Comparison of ENCODE assay signal across 7 mouse cellular contexts in genomic region chr11:54786858-54787487, GRCm38 (mm10). TPM values are rescaled to one million over a fixed set of nuclear protein-coding genes. Genes with fewer than 3 reads are reported as not detected.
DNase-seq lines count a peak whose midpoint lies in the region; ATAC-seq lines count a peak whose summit lies in the region.

No protein-coding gene starts in this region.

- peak; percentile 62 for DNase-seq in T-cell, adult 2 months (ENCODE audit: low spot score)
- DNase-seq in cerebellum, postnatal 36 days, result peak; percentile 48 to 49
- peak; percentile 49 to 58 for DNase-seq in frontal cortex, postnatal 36 days (ENCODE audit: low spot score in 2 of 2)
- DNase-seq in hindbrain, embryonic 14.5 days (ENCODE audit: low spot score), result peak; percentile 62
- peak; percentile 50 to 54 for DNase-seq in left cerebral cortex, postnatal 14 days (ENCODE audit: low spot score in 2 of 2)
- DNase-seq in right cerebral cortex, postnatal 4 days, result peak; percentile 54

- intact Hi-C loops in left cerebral cortex, postnatal 14 days (cut with DNase I), result loop anchor here (1.0 kb wide), 1 partner anchor 73 kb away; the partner anchor contains the start of gene Lyrm7

- no peaks in the 10 kb centered on the region for H3K9me3 ChIP-seq in hindbrain, embryonic 14.5 days (ENCODE audit: control insufficient read depth, low read length)

- H3K36me3 ChIP-seq in hindbrain, embryonic 14.5 days (replicated peaks; ENCODE audit: control insufficient read depth, insufficient read depth), result peaks cover 3% of the 10 kb centered on the region; the same call in 1 of the 2 replicates

- peak overlapping the region; percentile 94 for H3K9ac ChIP-seq in hindbrain, embryonic 14.5 days

- H3K4me2 ChIP-seq in hindbrain, embryonic 14.5 days (replicated peaks), result peak overlapping the region; percentile 65

- peaks cover 36% of the 10 kb centered on the region for H3K4me1 ChIP-seq in hindbrain, embryonic 14.5 days (replicated peaks; ENCODE audit: control insufficient read depth, insufficient read depth, low read length)

- peak overlapping the region; percentile 84 for H3K4me3 ChIP-seq in hindbrain, embryonic 14.5 days (replicated peaks; ENCODE audit: low read length)

- no peaks in the 10 kb centered on the region for H3K27me3 ChIP-seq in hindbrain, embryonic 14.5 days (ENCODE audit: control insufficient read depth, insufficient read depth, low read length)

- ATAC-seq in hindbrain, embryonic 14.5 days (ENCODE audit: low FRiP score), result peak; percentile 22; the same call in 1 of the 2 replicates
- ATAC-seq in megakaryocyte-erythroid progenitor cell, adult 5-6 weeks (replicated peaks; ENCODE audit: low FRiP score, low TSS enrichment, poor library complexity, severe bottlenecking), result peak; percentile 36

- H3K27ac ChIP-seq in hindbrain, embryonic 14.5 days, result peak overlapping the region; percentile 96

- under 1% methylated on average over 47 of the region's 54 CpGs for WGBS in hindbrain, embryonic 14.5 days

RNA-seq across cellular contexts. Expression of gene Cdc42se2, which starts 0.5 kb away (rescaled TPM):
- polyA plus RNA-seq in hindbrain, embryonic 14.5 days (2014; fragmentation: Nextera tagmentation; extraction: Ambion mirVana), result 147 and 171 TPM in 2 replicates
- total RNA-seq in left cerebral cortex, postnatal 14 days (2021), result 100 to 1,000 TPM; 175 to 185 TPM
- total RNA-seq in megakaryocyte-erythroid progenitor cell, adult 5-6 weeks (2014; fragmentation: Nextera tagmentation), result 27.9 and 28.2 TPM in 2 replicates
- total RNA-seq in megakaryocyte-erythroid progenitor cell, adult 5-6 weeks (2017), result 33.2 and 50.7 TPM in 2 replicates

Comparison
In these comparisons a context has a peak if more than half of its experiments do, and no peak if none do; other contexts are left out.
1. Peak in every context shown above with its lines: DNase-seq, ATAC-seq, H3K4me3 ChIP-seq and H3K27ac ChIP-seq.